Mouse (Mus musculus) layer of hippocampus, postnatal 36 days (tissue): ENCODE measurements around the gene Rp2. TPM values are rescaled to one million over a fixed set of nuclear protein-coding genes. Genes with fewer than 3 reads are reported as not detected.

ENCODE experiments used
- DNase-seq, 2 experiments: peaks; one replicate each; pipeline ENCODE4 v3.0.0; 2022
- total RNA-seq, 2 experiments: library from RNA; stranded (reverse); gene quantifications; 2 replicates each; pipeline ENCODE4 v1.2.3; 2021

Gene Rp2
- total RNA-seq, 2 experiments from 2014 or later = 18.1 TPM

GRCm38 (mm10) chrX:20425140-20425838, 61.0 kb downstream of the Rp2 start, which contains the start of gene Jade3:
Gene Jade3 (plus strand): TSS chrX:20425688.
- peak; percentile 56 to 61 for DNase-seq

DNA sequence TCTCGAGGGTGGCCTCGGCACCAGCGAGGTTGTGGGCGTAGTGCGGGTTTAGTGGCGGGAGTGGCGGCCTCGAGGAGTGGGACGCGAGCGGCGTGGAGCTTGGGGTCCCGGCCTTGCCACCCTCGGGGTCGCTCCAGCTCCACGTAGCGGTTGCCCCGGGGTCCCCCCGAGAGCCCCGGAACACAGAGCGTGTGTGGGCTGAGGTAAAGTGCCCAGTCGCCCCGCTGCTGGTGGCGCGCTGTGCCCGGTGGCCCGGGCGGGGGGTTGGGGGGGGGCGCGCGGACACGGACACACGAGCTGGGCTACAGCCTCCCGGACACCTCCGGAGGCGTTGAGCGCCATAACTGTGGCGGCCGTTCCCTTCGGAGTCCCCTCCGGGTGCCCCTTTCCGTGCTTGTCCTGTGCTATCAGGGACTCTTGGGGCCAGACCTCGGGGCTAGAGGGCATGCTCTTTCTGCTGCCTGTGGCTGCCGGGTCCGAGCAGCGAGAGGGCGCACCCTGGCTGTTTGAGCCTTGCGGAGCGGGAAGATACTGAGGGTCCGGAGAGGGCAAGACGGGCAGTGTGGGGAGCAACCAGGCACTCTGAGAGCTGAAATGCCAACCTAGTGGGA, 61.7 kb downstream of the Rp2 start:
- DNase-seq = peak; percentile 7 to 8

Other genes starting within 250 kb of the Rp2 start
- 10 to 100 TPM; 60.7 to 64.0 TPM for gene Slc9a7, start 72.7 kb upstream of the Rp2 start, total RNA-seq
- 1 to 10 TPM; 7.0 to 9.2 TPM for gene Jade3, start 61.2 kb downstream of the Rp2 start, total RNA-seq
- gene Rgn, start 185.3 kb downstream of the Rp2 start, total RNA-seq = under 1 TPM in 1 of 2 experiments, not detected in 1; 0.35 TPM